Mouse (Mus musculus): ENCODE results near the gene Tmem94. TPM values are rescaled to one million over a fixed set of nuclear protein-coding genes. Genes with fewer than 3 reads are reported as not detected.

Tmem94 gene
- polyA plus RNA-seq (2012; rRNA removed; ENCODE audit: low replicate concordance) = 87.6 and 103 TPM in 2 replicates

DNA sequence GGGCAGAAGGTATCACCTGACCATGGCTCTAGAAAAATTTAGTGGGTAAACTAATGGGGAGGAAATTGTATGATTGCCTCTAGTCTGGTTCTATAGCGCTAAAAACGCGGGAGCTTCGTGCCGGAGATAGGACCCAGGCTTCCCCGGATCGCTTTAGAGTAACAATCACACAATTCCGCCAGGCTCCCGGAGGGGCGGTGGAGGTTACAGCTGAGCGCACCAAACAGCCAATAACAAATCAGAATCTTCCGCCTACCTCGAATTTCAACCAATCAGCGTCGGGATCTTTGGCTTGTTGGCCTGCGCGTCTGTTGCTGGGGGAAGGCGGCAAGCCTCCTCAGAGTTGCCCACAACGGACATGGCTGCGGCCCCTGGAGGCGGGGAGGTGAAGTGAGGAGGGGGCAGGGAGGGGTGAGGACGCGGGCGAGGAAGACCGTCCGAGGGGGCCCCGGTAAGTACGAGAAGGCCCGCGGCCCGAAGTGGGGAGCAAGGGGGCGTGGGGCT lies at the start of gene Tmem94:
Gene Tmem94 (plus strand): TSS at position 331 of the 504 bp plus-strand sequence.

DNA sequence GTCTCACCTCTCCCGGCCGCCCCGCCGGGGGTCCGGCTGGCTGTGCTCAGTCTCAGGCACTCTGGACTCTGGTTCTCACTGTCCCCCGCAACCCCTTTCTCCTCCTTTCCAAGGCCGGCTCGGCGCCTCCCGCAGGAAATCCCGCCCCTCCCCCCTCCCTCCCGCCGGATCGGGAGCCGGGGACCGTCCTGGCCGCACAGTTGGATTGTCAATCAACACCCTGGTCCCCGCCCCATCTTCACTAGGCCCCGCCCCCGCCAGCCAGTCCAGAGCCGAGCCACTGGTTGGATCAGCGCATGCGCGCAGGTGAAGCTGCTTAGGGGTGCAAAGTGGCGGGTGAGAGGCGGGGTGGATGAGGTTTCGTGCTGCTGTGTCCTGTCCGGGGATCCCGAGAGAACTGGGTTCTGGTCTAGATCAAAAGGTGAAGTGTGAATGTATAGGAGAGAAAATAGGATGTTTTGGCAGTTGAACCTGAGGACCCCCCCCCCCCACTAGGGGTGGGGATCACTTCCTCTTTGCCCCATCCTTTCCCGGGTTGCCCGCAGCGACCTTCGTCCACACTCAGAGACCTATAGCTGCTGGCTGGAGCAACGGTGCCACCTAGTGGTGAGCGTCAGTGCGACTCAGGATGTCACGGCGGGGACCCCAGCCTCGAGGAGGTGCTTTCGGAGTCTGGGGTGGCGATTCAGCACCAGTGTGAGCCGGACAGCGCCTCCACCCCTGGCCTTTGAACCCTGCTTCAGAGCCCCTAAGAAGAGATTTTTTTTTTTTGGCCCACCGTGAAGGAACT lies 48.5 kb downstream of the Tmem94 start, which contains the start of gene Caskin2:
Gene Caskin2 (minus strand): TSS at position 133 of the 790 bp plus-strand sequence.

DNA sequence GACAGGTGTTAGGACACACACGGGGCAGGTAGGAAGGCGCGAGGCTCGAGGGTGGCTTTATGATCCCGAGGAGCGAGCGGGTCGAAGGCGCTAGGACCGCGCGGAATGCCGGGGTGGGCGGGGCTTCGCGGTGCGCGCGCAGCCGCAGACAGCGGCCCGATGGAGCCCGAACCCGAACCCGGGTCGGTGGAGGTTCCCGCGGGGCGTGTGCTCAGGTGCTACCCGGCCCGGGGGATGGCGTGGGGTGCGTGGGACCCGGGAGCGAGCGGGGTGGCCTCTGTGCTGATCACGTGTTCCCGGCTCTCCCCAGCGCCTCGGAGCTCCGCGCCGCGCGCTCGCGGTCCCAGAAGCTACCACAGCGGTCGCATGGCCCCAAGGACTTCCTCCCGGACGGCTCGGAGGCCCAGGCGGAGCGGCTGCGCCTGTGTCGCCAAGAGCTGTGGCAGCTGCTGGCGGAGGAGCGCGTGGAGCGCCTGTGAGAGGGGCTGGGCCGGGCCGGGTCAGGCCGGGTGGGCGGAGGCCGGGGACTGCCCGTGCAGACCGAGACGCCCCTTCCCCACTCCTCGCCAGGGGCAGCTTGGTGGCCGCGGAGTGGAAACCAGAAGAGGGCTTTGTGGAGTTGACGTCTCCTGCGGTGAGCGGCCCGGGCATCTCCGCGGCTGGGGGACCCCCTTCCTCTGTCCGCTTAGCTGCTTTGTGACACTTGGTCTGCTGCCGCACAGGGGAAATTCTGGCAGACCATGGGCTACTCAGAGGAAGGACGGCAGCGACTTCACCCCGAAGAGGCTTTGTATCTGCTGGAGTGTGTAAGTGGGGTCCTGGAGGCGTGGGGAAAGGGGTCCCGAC lies 49.6 kb downstream of the Tmem94 start, which contains the start of gene Tsen54:
Gene Tsen54 (plus strand): TSS at position 120 of the 846 bp plus-strand sequence.

DNA sequence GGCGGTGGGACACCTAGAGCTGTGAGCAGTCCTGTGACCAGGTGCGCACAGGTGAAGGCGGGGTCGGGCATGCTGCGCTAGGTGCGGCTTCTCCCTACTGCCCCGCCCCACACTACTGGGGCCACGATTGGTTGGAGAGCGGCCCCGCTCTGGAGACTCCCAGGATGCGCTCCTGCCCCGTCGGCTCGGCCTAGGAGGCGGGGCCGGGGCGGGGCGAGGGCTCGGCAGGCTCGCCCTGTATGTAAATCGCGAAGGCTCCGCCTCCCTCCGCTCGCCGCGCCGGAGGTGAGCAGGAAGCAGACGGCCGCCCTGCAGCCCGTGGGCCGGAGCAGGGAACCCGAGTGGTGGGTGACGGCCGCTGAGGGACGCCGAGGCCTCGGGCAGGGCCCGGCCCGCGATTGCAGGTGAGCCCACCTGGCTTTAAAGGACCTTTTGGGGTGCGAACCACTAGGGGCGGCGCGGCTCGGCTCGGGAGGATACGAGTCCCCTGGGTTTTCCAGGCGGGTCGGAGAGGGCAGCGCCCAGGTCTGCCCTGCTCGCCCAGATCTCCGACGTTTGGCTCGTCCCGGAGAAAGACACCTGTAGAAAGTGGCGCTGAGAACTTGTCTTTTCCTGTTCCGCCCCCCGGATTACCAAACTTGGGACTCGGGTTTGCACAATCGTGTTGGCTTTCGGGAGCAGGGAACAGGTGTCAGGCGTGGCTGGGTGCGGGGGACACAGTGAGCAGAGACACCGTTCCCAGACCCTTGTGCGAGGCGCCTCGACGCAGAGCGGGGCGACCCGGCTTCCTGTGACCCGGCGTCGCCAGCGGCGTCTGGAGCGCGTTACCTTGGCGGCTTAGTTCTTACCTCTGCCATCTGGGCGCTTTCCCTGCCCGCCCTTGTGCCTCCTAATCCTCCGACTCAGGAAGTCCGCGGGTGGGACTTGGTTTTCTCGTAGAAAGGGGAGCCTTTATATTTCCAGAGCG lies 58.8 kb downstream of the Tmem94 start, which contains the start of gene Llgl2:
Gene Llgl2 (plus strand): TSS at position 276 of the 967 bp plus-strand sequence.

Other genes starting within 250 kb of the Tmem94 start
- 4.9 and 7.1 TPM in 2 replicates for gene Sumo2, start 229.2 kb upstream of the Tmem94 start, polyA plus RNA-seq (2012; rRNA removed; ENCODE audit: low replicate concordance)
- 12.0 and 19.6 TPM in 2 replicates for gene Nup85, start 201.0 kb upstream of the Tmem94 start, polyA plus RNA-seq (2012; rRNA removed; ENCODE audit: low replicate concordance)
- gene Mrps7, start 161.5 kb upstream of the Tmem94 start, polyA plus RNA-seq (2012; rRNA removed; ENCODE audit: low replicate concordance) = 11.1 and 12.3 TPM in 2 replicates
- gene Gga3, start 161.4 kb upstream of the Tmem94 start, polyA plus RNA-seq (2012; rRNA removed; ENCODE audit: low replicate concordance) = 15.5 and 28.9 TPM in 2 replicates
- gene Mif4gd, start 152.5 kb upstream of the Tmem94 start, polyA plus RNA-seq (2012; rRNA removed; ENCODE audit: low replicate concordance) = 58.2 and 91.8 TPM in 2 replicates
- gene Slc25a19, start 137.1 kb upstream of the Tmem94 start, polyA plus RNA-seq (2012; rRNA removed; ENCODE audit: low replicate concordance) = 18.3 and 22.2 TPM in 2 replicates
- 25.3 and 37.6 TPM in 2 replicates for gene Grb2, start 56.8 kb upstream of the Tmem94 start, polyA plus RNA-seq (2012; rRNA removed; ENCODE audit: low replicate concordance)
- gene Caskin2, start 48.2 kb downstream of the Tmem94 start, polyA plus RNA-seq (2012; rRNA removed; ENCODE audit: low replicate concordance) = 30.2 and 41.0 TPM in 2 replicates
- 43.3 and 67.7 TPM in 2 replicates for gene Tsen54, start 49.3 kb downstream of the Tmem94 start, polyA plus RNA-seq (2012; rRNA removed; ENCODE audit: low replicate concordance)
- gene Llgl2, start 58.6 kb downstream of the Tmem94 start, polyA plus RNA-seq (2012; rRNA removed; ENCODE audit: low replicate concordance) = 207 and 252 TPM in 2 replicates
- 427 and 1,224 TPM in 2 replicates for gene Myo15b, start 93.0 kb downstream of the Tmem94 start, polyA plus RNA-seq (2012; rRNA removed; ENCODE audit: low replicate concordance)
- gene Smim5, start 134.5 kb downstream of the Tmem94 start, polyA plus RNA-seq (2012; rRNA removed; ENCODE audit: low replicate concordance) = 0.71 and 1.8 TPM in 2 replicates
- gene Smim6, start 146.6 kb downstream of the Tmem94 start, polyA plus RNA-seq (2012; rRNA removed; ENCODE audit: low replicate concordance) = 6.3 and 7.1 TPM in 2 replicates
- gene Sap30bp, start 167.8 kb downstream of the Tmem94 start, polyA plus RNA-seq (2012; rRNA removed; ENCODE audit: low replicate concordance) = 20.5 and 22.2 TPM in 2 replicates
- 11.2 and 15.0 TPM in 2 replicates for gene Recql5, start 168.0 kb downstream of the Tmem94 start, polyA plus RNA-seq (2012; rRNA removed; ENCODE audit: low replicate concordance)
- 58.5 and 81.0 TPM in 2 replicates for gene Itgb4, start 209.3 kb downstream of the Tmem94 start, polyA plus RNA-seq (2012; rRNA removed; ENCODE audit: low replicate concordance)
- gene Galk1, start 247.3 kb downstream of the Tmem94 start, polyA plus RNA-seq (2012; rRNA removed; ENCODE audit: low replicate concordance) = 75.5 and 95.6 TPM in 2 replicates

Data from duodenum, adult 2 months (tissue).